Mouse (Mus musculus) urinary bladder, postnatal 10 days (tissue): ENCODE measurements around the gene Herc3.

ENCODE experiments used
- DNase-seq: peaks from one replicate; pipeline ENCODE4 v3.0.0; 2022; ENCODE audit warnings: low spot score

The Herc3 gene

GRCm38 (mm10) chr6:58921623-58922022, 90.4 kb downstream of the Herc3 start:
- no peak for DNase-seq

GRCm38 (mm10) chr6:58922511-58922910, 91.2 kb downstream of the Herc3 start:
- no peak for DNase-seq

- DNase-seq = no peak
Observed at GRCm38 (mm10) chr6:58927881-58928280, 96.6 kb downstream of the Herc3 start.

- no peak for DNase-seq
Observed at GRCm38 (mm10) chr6:58929911-58930431, 98.7 kb downstream of the Herc3 start.

GRCm38 (mm10) chr6:58931149-58931548, 99.9 kb downstream of the Herc3 start:
- no peak for DNase-seq

- DNase-seq = no peak
Observed at GRCm38 (mm10) chr6:58932515-58933188, 101.4 kb downstream of the Herc3 start.

GRCm38 (mm10) chr6:58933189-58933913, 102.1 kb downstream of the Herc3 start:
- no peak for DNase-seq

GRCm38 (mm10) chr6:58934144-58934543, 102.9 kb downstream of the Herc3 start:
- no peak for DNase-seq

GRCm38 (mm10) chr6:58937726-58938125, 106.5 kb downstream of the Herc3 start:
- DNase-seq = no peak

- DNase-seq = no peak
Observed at GRCm38 (mm10) chr6:58942276-58942675, 111.0 kb downstream of the Herc3 start.

- DNase-seq = no peak
Observed at GRCm38 (mm10) chr6:58943958-58944357, 112.7 kb downstream of the Herc3 start.

GRCm38 (mm10) chr6:58946246-58946645, 115.0 kb downstream of the Herc3 start:
- no peak for DNase-seq

GRCm38 (mm10) chr6:58946840-58947239, 115.6 kb downstream of the Herc3 start:
- no peak for DNase-seq

- no peak for DNase-seq
Observed at GRCm38 (mm10) chr6:58950410-58950809, 119.1 kb downstream of the Herc3 start.

GRCm38 (mm10) chr6:58951128-58951992, 120.1 kb downstream of the Herc3 start:
- DNase-seq = no peak

GRCm38 (mm10) chr6:58960523-58960922, 129.3 kb downstream of the Herc3 start:
- DNase-seq = no peak

- no peak for DNase-seq
Observed at GRCm38 (mm10) chr6:58962691-58963090, 131.4 kb downstream of the Herc3 start.

GRCm38 (mm10) chr6:58964091-58964490, 132.8 kb downstream of the Herc3 start:
- DNase-seq = no peak

GRCm38 (mm10) chr6:58964565-58964964, 133.3 kb downstream of the Herc3 start:
- DNase-seq = no peak

GRCm38 (mm10) chr6:58965071-58965831, 134.0 kb downstream of the Herc3 start:
- DNase-seq = no peak

GRCm38 (mm10) chr6:58968272-58968671, 137.0 kb downstream of the Herc3 start:
- DNase-seq = no peak
